Mouse (Mus musculus): Measurements from ENCODE around the gene Zdhhc3.

GRCm38 (mm10) chr9:123153121-123153520, 40.1 kb upstream of the Zdhhc3 start:
- no peak for TF ChIP-seq POLR2A (IDR thresholded peaks at IDR 0.05; ENCODE audit: control insufficient read depth, extremely low read depth, insufficient read depth, low read length, poor library complexity)
- no peak for TF ChIP-seq CTCF (IDR thresholded peaks at IDR 0.05; ENCODE audit: borderline replicate concordance, control insufficient read depth, extremely low read depth, insufficient read depth, low read length, poor library complexity)
